Mouse (Mus musculus) ES-CJ7 (cell line): Measurements from ENCODE around the gene Gm7029.

Source experiments
- DNase-seq: peaks from one replicate; pipeline ENCODE4 v3.0.0; 2011; ENCODE audit warnings: low read depth, low spot score

The Gm7029 gene

GRCm38 (mm10) chr17:33913264-33913663 lies 39.6 kb downstream of the Gm7029 start:
- no peak for DNase-seq

DNA sequence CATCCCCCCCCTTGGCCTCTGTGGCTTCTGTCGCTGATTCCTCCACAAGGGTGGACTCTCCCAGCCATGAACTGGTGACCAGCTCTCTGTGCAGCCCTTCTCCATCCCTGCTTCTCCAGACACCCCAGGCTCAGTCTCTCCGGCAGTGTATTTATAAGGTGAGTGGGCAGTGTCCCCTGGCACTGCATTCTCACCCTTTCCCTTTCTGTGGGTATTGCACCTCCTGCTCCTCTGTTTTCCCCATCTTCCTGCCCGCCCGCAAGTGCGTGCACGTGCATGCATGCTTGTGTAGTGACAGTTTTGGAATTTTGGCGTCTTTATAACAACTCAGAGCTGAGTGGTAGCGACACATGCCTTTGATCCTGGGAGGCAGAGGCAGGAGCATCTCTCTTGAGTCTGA lies 40.3 kb downstream of the Gm7029 start:
- no peak for DNase-seq

GRCm38 (mm10) chr17:33914969-33915391 lies 41.3 kb downstream of the Gm7029 start:
- peak; percentile 82 for DNase-seq

- DNase-seq = peak; percentile 99
Measured at GRCm38 (mm10) chr17:33915671-33916250, 42.1 kb downstream of the Gm7029 start, which contains the start of the genes Tapbp and Zbtb22. TSS of gene Tapbp (plus strand) at chr17:33915899. TSS of gene Zbtb22 (plus strand) at chr17:33915904.

- peak; percentile 65 for DNase-seq
Measured at GRCm38 (mm10) chr17:33916294-33916693, 42.7 kb downstream of the Gm7029 start.

DNA sequence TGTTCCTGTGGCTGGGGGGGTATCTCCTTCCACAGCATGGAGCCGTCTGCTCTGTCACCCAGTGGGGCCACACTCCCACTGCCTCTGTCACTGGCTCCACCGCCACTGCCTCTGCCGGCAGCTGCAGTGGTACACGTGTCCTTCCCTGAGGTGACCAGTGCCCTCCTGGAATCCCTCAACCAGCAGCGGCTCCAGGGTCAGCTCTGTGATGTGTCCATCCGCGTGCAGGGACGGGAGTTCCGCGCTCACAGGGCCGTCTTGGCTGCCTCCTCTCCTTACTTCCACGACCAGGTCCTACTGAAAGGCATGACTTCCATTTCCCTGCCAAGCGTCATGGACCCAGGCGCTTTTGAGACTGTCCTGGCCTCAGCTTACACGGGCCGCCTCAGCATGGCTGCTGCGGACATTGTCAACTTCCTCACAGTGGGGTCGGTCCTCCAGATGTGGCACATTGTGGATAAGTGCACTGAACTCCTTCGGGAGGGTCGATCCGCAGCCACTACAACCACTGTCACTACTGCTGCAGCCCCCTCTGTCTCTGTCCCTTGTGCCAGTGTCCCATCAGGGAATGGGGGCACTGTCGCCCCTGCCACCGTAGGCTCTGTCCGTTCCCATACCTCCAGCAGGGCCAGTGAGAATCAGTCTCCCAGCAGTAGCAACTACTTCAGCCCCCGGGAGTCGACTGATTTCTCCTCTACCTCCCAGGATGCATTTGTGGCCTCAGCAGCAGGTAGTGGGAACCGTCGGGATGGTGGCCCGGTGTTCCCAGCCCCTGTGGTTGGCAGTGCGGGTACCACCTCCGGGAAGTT lies 43.4 kb downstream of the Gm7029 start:
- no peak for DNase-seq

DNA sequence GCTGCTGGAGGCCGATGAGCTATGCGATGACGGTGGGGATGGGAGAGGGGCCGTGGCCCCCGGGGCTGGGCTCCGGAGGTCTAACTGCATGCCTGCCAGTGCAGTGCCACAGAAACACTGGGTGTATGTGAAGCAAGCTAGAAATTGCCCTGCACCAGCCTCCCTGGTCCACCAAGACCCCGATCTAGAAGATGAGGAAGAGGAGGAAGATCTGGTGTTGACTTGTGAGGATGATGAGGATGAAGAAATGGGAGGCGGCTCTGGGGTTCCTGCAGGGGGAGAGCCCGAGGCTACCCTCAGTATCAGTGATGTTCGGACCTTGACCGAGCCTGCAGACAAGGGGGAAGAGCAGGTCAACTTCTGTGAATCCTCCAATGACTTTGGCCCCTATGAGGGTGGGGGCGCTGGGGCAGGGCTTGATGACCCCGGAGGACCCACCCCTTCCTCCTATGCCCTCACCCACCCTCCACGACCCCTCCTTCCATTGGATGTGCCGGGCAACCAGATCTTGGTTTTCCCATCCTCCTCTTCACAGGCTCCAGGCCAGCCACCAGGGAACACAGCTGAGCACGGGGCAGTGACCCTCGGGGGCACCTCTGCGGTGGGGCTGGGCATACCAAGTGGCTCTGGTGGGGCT lies 44.1 kb downstream of the Gm7029 start:
- no peak for DNase-seq

DNA sequence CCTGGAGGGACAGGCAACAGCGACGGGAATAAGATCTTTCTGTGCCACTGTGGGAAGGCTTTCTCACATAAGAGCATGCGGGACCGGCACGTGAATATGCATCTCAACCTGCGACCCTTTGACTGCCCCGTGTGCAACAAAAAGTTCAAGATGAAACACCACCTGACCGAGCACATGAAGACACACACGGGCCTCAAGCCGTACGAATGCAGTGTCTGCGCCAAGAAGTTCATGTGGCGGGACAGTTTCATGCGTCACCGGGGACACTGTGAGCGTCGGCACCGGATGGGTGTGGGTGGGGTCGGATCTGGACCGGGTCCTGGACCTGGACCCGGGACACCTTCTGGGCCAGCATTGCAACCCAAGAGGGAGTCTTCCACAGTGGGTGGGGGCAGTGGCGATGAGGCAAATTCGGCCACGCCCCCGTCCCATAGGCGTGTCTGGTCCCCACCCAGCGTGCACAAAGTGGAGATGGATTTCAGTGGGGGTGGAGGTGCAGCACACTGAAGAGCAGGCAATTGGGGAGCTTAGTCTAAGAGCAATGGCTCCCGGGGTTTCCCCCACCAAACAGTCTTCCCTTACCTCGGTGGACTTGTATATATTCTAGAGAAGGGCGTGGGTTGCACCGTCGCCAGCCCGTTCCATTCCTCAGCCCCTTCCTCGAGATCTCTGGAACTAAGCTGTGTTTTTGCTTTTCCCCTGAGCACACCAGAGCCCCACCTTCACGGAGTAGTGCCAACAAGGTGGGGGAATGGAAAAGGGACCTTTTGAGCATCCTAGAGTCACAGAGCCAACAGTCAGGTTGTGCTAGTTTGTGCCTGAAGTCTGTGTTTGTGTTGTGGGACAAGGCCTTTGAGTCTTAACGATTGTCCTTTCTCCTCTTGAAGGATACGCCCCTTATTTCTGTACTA lies 44.9 kb downstream of the Gm7029 start:
- DNase-seq = peak; percentile 65

- DNase-seq = peak; percentile 86
Measured at GRCm38 (mm10) chr17:33919351-33920281, 46.0 kb downstream of the Gm7029 start.

DNA sequence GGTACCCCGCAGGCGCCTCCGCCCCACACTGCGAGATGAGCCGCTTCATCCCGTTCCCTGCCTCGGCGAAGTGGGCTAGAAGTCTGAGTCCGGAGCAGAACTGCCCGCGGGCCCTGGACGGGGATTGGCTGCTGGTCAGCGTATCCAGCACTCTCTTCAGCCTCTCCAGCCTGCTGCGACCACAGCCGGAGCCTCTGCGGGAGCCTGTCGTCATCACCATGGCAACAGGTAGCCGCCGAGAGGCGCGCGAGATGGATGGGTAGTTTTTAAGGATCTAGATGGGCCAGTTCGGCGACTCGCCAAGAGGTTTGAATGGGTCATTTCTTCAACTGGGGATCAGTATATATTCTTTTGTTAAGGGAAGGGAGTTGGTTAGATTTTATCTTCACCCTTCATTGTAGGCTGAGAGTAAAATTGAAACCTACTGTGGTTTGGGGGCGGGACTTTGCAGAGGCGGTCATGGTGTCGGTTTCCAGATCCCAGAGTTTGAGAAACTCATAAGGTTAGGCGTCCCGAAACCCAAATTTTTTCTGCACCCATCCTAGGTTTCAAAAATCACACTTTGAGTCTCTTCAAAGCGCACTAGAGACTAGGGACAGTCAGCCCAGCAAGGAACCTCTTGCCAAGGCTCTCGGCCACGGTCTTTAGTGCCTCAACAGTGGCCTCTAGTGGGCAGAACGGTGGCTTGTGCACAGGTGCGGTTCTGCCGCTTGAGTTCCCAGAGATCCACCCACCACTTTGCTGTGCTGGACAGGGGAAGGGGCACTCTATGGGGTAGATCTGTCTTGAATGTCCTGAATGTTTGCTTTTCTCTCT lies 46.9 kb downstream of the Gm7029 start:
- peak; percentile 86 for DNase-seq

DNA sequence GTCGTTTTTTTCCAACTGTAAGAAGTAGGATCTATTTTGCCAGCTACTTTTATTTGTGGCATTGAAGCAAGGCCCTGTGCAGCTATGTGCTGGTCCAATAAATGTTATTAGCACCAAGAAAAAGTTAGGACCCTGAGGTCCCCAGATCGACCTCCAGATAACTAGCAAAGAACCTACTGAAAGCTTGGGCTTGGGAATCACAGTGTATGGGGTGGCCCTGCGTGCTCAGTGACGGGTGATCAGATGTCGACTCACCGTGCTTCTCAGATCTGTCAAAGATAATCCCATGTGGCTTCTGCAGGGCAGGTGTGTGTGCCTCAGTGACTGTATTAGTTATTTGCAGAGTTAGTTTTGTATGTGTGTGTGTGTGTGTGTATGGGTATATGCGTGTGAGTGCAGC lies 47.7 kb downstream of the Gm7029 start:
- DNase-seq = no peak
